Mouse (Mus musculus) small intestine, adult 2 months (tissue): ENCODE data around the gene Rab11fip3.
"Not testable (repeated sequence)": the region's sequence is repeated elsewhere in the genome, so short reads cannot be mapped to it uniquely, and the experiment has no call there.

Experiments
- CTCF ChIP-seq: fragments of 200-500 bp; IDR thresholded peaks from 2 replicates; pipeline ENCODE4 v1.5.1; 2012; ENCODE audit warnings: low read depth, mild to moderate bottlenecking, control low read depth, inconsistent platforms, low read length, moderate library complexity, mixed read lengths; ENCODE audit not compliant: insufficient replicate concordance, insufficient read length; ENCODE audit errors: extremely low read depth
- POLR2A ChIP-seq: fragments of 200-500 bp; IDR thresholded peaks from 2 replicates; pipeline ENCODE4 v1.6.1; 2012; ENCODE audit warnings: low read depth, mild to moderate bottlenecking, control low read depth, inconsistent platforms, low read length, moderate library complexity

- TF ChIP-seq CTCF, POLR2A: not testable (repeated sequence)
Observed at GRCm38 (mm10) chr17:26040711-26041110, 28.6 kb downstream of the Rab11fip3 start.
